Mouse (Mus musculus) thymus, postnatal 36 days (tissue): ENCODE data around the gene Pde4d.

Source experiments
- DNase-seq, 2 experiments: peaks; one replicate each; pipeline ENCODE4 v3.0.0; 2022; ENCODE audit warnings: mixed read lengths in 2 of 2

The Pde4d gene

GRCm38 (mm10) chr13:109841140-109841822 lies 1391.5 kb downstream of the Pde4d start:
- no peak for DNase-seq

- DNase-seq, result no peak
These were observed 1393.2 kb downstream of the Pde4d start for GRCm38 (mm10) chr13:109842982-109843381.

GRCm38 (mm10) chr13:109844828-109845227 lies 1395.1 kb downstream of the Pde4d start:
- peak; percentile 32 to 50 for DNase-seq

- DNase-seq, result no peak
These were observed 1414.1 kb downstream of the Pde4d start for GRCm38 (mm10) chr13:109863826-109864225.

GRCm38 (mm10) chr13:109864311-109864710 lies 1414.6 kb downstream of the Pde4d start:
- DNase-seq, result no peak

GRCm38 (mm10) chr13:109880392-109880791 lies 1430.6 kb downstream of the Pde4d start:
- no peak for DNase-seq

- DNase-seq, result no peak
These were observed 1431.6 kb downstream of the Pde4d start for GRCm38 (mm10) chr13:109881161-109881857.

- no peak for DNase-seq
These were observed 1433.9 kb downstream of the Pde4d start for GRCm38 (mm10) chr13:109883636-109884035.

GRCm38 (mm10) chr13:109884812-109885211 lies 1435.1 kb downstream of the Pde4d start:
- DNase-seq, result no peak

GRCm38 (mm10) chr13:109888293-109888692 lies 1438.5 kb downstream of the Pde4d start:
- no peak for DNase-seq

- no peak for DNase-seq
These were observed 1441.6 kb downstream of the Pde4d start for GRCm38 (mm10) chr13:109891194-109891909.

- no peak for DNase-seq
These were observed 1442.1 kb downstream of the Pde4d start for GRCm38 (mm10) chr13:109891910-109892265.

GRCm38 (mm10) chr13:109899442-109900428 lies 1450.0 kb downstream of the Pde4d start:
- no peak for DNase-seq

GRCm38 (mm10) chr13:109901811-109902210 lies 1452.1 kb downstream of the Pde4d start:
- no peak for DNase-seq

- peak; percentile 90 to 96 for DNase-seq
These were observed 1452.7 kb downstream of the Pde4d start for GRCm38 (mm10) chr13:109902460-109902854.

GRCm38 (mm10) chr13:109902855-109903763 lies 1453.4 kb downstream of the Pde4d start:
- DNase-seq, result peak; percentile 88 to 90

- DNase-seq, result peak in 1 of 2 experiments; percentile 33
These were observed 1454.2 kb downstream of the Pde4d start for GRCm38 (mm10) chr13:109903764-109904510.

GRCm38 (mm10) chr13:109906342-109906888 lies 1456.7 kb downstream of the Pde4d start:
- no peak for DNase-seq

- peak; percentile 93 to 94 for DNase-seq
These were observed 1457.9 kb downstream of the Pde4d start for GRCm38 (mm10) chr13:109907634-109908033.

- no peak for DNase-seq
These were observed 1458.6 kb downstream of the Pde4d start for GRCm38 (mm10) chr13:109908386-109908785.
